Mouse (Mus musculus) testis, adult 2 months (tissue): ENCODE measurements around the gene Ccr2.

Experiments used
- CTCF ChIP-seq: fragments of 200-500 bp; IDR thresholded peaks from 2 replicates; pipeline ENCODE4 v1.5.1; 2012; ENCODE audit warnings: low read depth, mild to moderate bottlenecking, inconsistent platforms, low read length, moderate library complexity; ENCODE audit not compliant: control insufficient read depth, insufficient read depth, insufficient replicate concordance
- POLR2A ChIP-seq: fragments of 200-500 bp; IDR thresholded peaks from 2 replicates; pipeline ENCODE4 v1.6.1; 2012; ENCODE audit warnings: low read depth, mild to moderate bottlenecking, inconsistent platforms, low read length, moderate library complexity; ENCODE audit not compliant: control insufficient read depth

- TF ChIP-seq CTCF: no peak
- no peak for TF ChIP-seq POLR2A
Measured at GRCm38 (mm10) chr9:124112591-124113239, 11.0 kb downstream of the Ccr2 start.
